Mouse (Mus musculus) midbrain, postnatal 0 days (tissue): ENCODE results near the gene Adora2a. TPM values are rescaled to one million over a fixed set of nuclear protein-coding genes. Genes with fewer than 3 reads are reported as not detected.

Source experiments
- ATAC-seq: fragments of 200-750 bp; cut with Nextera tagmentation; 2 replicates; pipeline ENCODE4 v1.8.0; 2017; ENCODE audit warnings: moderate number of reproducible peaks, mild to moderate bottlenecking, moderate TSS enrichment, moderate library complexity; ENCODE audit not compliant: low FRiP score
- DNase-seq: peaks from one replicate; pipeline ENCODE4 v3.0.0-alpha.2; 2015; ENCODE audit warnings: low spot score
- H3K27ac ChIP-seq: fragments of 300-500 bp; sonication (generic); 2 replicates; pipeline ENCODE4 v1.5.1; 2014; ENCODE audit warnings: low read depth, mild to moderate bottlenecking, low read length, mixed read lengths
- H3K27me3 ChIP-seq: fragments of 300-500 bp; sonication (generic); 2 replicates; pipeline ENCODE4 v1.6.1; 2014; ENCODE audit warnings: low read length, control low read depth, mixed read lengths; ENCODE audit not compliant: insufficient read depth
- H3K36me3 ChIP-seq: fragments of 300-500 bp; sonication (generic); 2 replicates; pipeline ENCODE4 v1.6.1; 2014; ENCODE audit warnings: low read length, control low read depth, mixed read lengths; ENCODE audit not compliant: insufficient read depth
- H3K4me1 ChIP-seq: fragments of 300-500 bp; sonication (generic); 2 replicates; pipeline ENCODE4 v1.6.1; 2014; ENCODE audit warnings: mild to moderate bottlenecking, control low read depth, antibody characterized with exemption, low read length, mixed read lengths; ENCODE audit not compliant: insufficient read depth
- H3K4me2 ChIP-seq: fragments of 300-500 bp; sonication (generic); 2 replicates; pipeline ENCODE4 v1.6.1; 2014; ENCODE audit warnings: low read depth, mild to moderate bottlenecking, low read length, mixed read lengths; ENCODE audit not compliant: poor library complexity, severe bottlenecking
- H3K4me3 ChIP-seq: fragments of 300-500 bp; sonication (generic); 2 replicates; pipeline ENCODE4 v1.5.1; 2014; ENCODE audit warnings: low read depth, mild to moderate bottlenecking, low read length, moderate library complexity
- H3K9ac ChIP-seq: fragments of 300-500 bp; sonication (generic); replicated peaks from 2 replicates; pipeline ENCODE4 v1.6.1; 2014; ENCODE audit warnings: mild to moderate bottlenecking, low read length, moderate library complexity, mixed read lengths; ENCODE audit not compliant: poor library complexity, severe bottlenecking
- H3K9me3 ChIP-seq: fragments of 300-500 bp; sonication (generic); 2 replicates; pipeline ENCODE4 v1.6.1; 2016; ENCODE audit warnings: low read length, control low read depth
- CTCF ChIP-seq: IDR thresholded peaks from 2 replicates; pipeline ENCODE4 v1.5.1; 2016; ENCODE audit warnings: antibody characterized with exemption, mild to moderate bottlenecking
- WGBS: fragments of 180-500 bp; shearing (Covaris S2); extraction: QIAGEN DNeasy Blood & Tissue Kit; methylation state at CpG from one replicate; pipeline ENCODE4 v1.1.7; 2014; 5-methylcytosine and 5-hydroxymethylcytosine counted together
- polyA plus RNA-seq: library from polyadenylated mRNA; unstranded; fragments of >200 nt; fragmentation: Nextera tagmentation; extraction: Ambion mirVana; gene quantifications from 2 replicates; pipeline ENCODE4 v1.2.1, GENCODE M21; 2015
- total RNA-seq: library from RNA; depleted of rRNA; stranded (reverse); fragments of >200 nt; gene quantifications from 2 replicates; pipeline ENCODE4 v1.2.3, GENCODE M21; 2014

Gene Adora2a
- total and polyA plus RNA-seq, 2 experiments from 2014 or later, result 1.7 to 4.3 TPM

DNA sequence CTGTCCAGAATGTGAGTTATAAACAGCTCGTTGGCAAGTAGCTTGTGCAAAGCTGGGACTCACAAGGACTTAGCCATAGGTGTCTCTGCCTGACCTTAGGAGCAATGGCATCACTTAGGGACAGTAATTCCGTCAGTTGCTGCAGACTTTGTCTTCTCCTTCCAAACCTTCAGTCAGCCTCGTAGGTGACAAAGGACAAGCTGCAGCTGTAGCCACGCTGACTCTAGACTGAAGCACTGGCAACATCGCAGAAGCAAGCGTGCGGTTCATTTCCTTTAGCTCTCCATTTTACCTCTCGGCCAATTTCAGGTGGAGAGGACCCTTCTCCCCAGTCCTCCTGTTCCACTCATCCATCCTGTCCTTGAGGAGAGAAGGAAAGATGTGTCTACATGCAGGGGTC lies 7.3 kb downstream of the Adora2a start:
- H3K4me3 ChIP-seq, result no peak overlapping the region
- no peak overlapping the region for H3K27ac ChIP-seq
- H3K4me2 ChIP-seq, result no peak overlapping the region
- whole genome bisulfite sequencing, result 89% methylated on average over 8 of the region's 8 CpGs
- H3K4me1 ChIP-seq, result no peaks in the 10 kb centered on the region
- DNase-seq (no peak), ATAC-seq (no peak)
- no peak for TF ChIP-seq CTCF
- H3K9ac ChIP-seq, result no peak overlapping the region
- H3K27me3 ChIP-seq, result peaks cover 4% of the 10 kb centered on the region; the same call in 1 of the 2 replicates
- H3K36me3 ChIP-seq, result no peaks in the 10 kb centered on the region
- no peaks in the 10 kb centered on the region for H3K9me3 ChIP-seq

DNA sequence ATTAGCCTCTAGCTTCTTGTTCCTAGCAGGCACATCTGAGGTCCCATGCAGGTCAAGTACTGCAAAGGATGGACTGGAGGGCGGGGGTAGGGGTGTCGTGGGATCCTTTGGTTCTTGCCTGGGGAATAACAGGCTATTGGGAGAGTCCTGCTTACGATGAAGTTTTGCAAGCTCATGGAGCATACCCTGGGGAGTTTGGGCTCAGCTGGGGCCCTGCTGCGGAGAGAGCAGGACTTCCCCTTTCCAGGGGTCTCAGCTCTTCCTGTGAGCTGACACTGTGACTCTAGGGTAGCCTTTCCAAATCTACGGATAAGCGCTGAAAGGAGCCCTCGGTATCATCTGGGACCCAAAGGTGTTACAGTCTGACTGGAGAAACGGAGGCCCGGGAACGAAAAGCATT lies 7.7 kb downstream of the Adora2a start:
- 72% methylated on average over 10 of the region's 10 CpGs for WGBS
- Histone ChIP-seq H3K4me3 (no peak overlapping the region), H3K36me3 (no peaks in the 10 kb centered on the region), H3K27me3 (0 out of 2 replicates have a peak, but pooled peaks cover under 1% of the 10 kb centered on the region), H3K4me2 (no peak overlapping the region), H3K9ac (no peak overlapping the region), H3K9me3 (no peaks in the 10 kb centered on the region), H3K27ac (no peak overlapping the region), H3K4me1 (no peaks in the 10 kb centered on the region)
- TF ChIP-seq CTCF, result no peak
- ATAC-seq, result no peak
- no peak for DNase-seq

DNA sequence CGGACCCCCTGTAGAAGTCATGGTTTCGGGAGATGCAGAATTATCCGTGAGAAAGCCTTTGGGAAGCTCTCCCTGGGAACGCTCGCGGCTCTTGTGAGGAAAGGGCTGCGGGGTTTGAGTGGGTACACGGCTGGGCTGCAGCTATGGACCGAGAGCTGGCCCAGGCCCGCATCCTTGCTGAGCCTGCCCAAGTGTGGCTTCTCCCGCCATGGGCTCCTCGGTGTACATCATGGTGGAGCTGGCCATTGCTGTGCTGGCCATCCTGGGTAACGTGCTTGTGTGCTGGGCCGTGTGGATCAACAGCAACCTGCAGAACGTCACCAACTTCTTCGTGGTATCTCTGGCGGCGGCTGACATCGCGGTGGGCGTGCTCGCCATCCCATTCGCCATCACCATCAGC lies 9.1 kb downstream of the Adora2a start:
- TF ChIP-seq CTCF, result no peak
- WGBS, result 96% methylated on average over 23 of the region's 23 CpGs
- H3K9me3 ChIP-seq, result no peaks in the 10 kb centered on the region
- no peak overlapping the region for H3K27ac ChIP-seq
- no peak for ATAC-seq
- no peak for DNase-seq
- no peaks in the 10 kb centered on the region for H3K27me3 ChIP-seq
- H3K4me1 ChIP-seq, result no peaks in the 10 kb centered on the region
- no peaks in the 10 kb centered on the region for H3K36me3 ChIP-seq
- no peak overlapping the region for H3K9ac ChIP-seq
- H3K4me2 ChIP-seq, result no peak overlapping the region
- no peak overlapping the region for H3K4me3 ChIP-seq

DNA sequence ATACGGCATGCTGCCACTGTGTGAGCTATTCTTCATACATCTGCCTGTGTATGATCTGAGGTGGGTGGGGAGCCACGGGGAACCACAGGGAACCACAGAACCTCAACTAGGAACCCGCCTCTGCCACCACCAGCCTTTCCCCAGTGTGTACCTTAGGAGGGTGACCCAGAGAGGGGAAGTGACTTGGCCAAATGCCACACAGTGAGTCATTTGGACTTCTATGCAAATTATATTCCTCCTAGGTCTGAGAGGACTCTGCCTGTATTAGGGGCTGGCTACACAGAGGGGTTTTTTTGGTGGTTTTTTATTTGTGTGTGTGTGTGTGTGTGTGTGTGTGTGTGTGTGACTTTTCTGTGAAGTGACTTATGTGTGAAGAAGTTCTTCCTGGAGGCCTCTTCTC lies 9.9 kb downstream of the Adora2a start:
- no peak overlapping the region for H3K9ac ChIP-seq
- H3K4me1 ChIP-seq, result no peaks in the 10 kb centered on the region
- DNase-seq, result no peak
- H3K9me3 ChIP-seq, result no peaks in the 10 kb centered on the region
- 87% methylated on average over 3 of the region's 3 CpGs for WGBS
- no peak overlapping the region for H3K4me3 ChIP-seq
- no peaks in the 10 kb centered on the region for H3K36me3 ChIP-seq
- no peak overlapping the region for H3K27ac ChIP-seq
- ATAC-seq, result no peak
- no peak overlapping the region for H3K4me2 ChIP-seq
- TF ChIP-seq CTCF, result no peak
- H3K27me3 ChIP-seq, result no peaks in the 10 kb centered on the region

DNA sequence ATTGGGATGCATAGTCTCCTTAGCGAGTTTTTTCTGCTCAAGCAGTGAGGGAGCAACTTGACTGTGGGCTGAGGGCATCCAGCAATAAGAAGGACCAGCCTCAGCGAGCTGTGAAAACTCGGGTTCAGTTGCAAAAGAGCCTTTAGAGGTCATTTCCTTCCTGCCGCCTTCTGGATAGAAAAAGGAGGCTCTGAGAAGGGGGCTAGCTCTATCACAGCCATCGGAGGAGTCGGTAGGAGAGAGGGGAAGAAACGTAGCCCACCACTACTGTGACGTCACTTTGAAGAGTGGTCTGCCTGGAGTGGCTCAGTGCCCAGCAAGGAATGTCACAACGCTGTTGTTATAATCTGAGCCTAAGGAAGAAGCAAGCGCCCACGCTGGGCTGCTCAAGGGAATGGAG lies 10.4 kb downstream of the Adora2a start:
- no peak overlapping the region for H3K9ac ChIP-seq
- no peaks in the 10 kb centered on the region for H3K9me3 ChIP-seq
- DNase-seq (no peak), ATAC-seq (no peak)
- H3K4me2 ChIP-seq, result no peak overlapping the region
- 71% methylated on average over 11 of the region's 11 CpGs for WGBS
- no peaks in the 10 kb centered on the region for H3K36me3 ChIP-seq
- no peaks in the 10 kb centered on the region for H3K27me3 ChIP-seq
- H3K4me3 ChIP-seq, result no peak overlapping the region
- H3K4me1 ChIP-seq, result no peaks in the 10 kb centered on the region
- no peak overlapping the region for H3K27ac ChIP-seq
- no peak for TF ChIP-seq CTCF

DNA sequence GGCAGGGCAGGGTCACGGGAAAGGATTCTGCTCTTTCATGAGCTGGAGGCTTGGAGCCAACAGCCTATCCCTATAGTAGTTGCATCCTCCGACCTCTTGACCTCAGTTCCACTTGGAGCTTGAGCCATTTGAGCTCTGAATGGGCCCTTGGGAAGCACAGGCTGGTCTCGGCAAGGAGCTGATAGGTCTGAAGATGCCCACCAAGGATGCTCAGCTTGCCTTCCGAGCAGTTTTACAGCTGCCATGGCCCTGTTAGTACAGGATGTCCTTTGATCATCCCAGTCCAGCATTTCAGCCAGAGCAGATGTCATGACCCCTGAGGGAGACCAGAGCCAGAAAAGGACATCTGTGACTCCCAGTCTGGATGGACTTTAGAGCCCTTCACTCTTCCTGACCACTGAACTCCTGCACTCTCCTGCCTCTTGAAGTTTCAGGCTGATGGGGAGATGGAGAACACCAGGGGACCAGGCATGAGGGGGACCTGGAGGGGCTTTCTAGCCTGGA lies 11.6 kb downstream of the Adora2a start:
- DNase-seq (no peak), ATAC-seq (no peak)
- no peak for TF ChIP-seq CTCF
- no peaks in the 10 kb centered on the region for H3K27me3 ChIP-seq
- H3K9ac ChIP-seq, result no peak overlapping the region
- H3K4me1 ChIP-seq, result no peaks in the 10 kb centered on the region
- no peaks in the 10 kb centered on the region for H3K36me3 ChIP-seq
- no peaks in the 10 kb centered on the region for H3K9me3 ChIP-seq
- WGBS, result 39% methylated on average over 4 of the region's 4 CpGs
- H3K4me3 ChIP-seq, result no peak overlapping the region
- H3K27ac ChIP-seq, result no peak overlapping the region; the same call in 1 of the 2 replicates
- no peak overlapping the region for H3K4me2 ChIP-seq
